Mouse (Mus musculus) liver, embryonic 14.5 days (tissue): Measurements from ENCODE around the gene Mical3. TPM values are rescaled to one million over a fixed set of nuclear protein-coding genes. Genes with fewer than 3 reads are reported as not detected.

Experiments used
- ATAC-seq: fragments of 200-750 bp; cut with Nextera tagmentation; 2 replicates; pipeline ENCODE4 v1.8.0; 2017; ENCODE audit warnings: moderate number of reproducible peaks, mild to moderate bottlenecking, moderate library complexity; ENCODE audit not compliant: insufficient read depth
- DNase-seq, 3 experiments: peaks; one replicate each; pipeline ENCODE4 v3.0.0-alpha.2; 2012 to 2013; ENCODE audit warnings: low read depth in 3 of 3, low spot score in 3 of 3
- H3K27ac ChIP-seq: fragments of 300-500 bp; sonication (generic); 2 replicates; pipeline ENCODE4 v1.5.1; 2014; ENCODE audit warnings: moderate library complexity, mild to moderate bottlenecking, control low read depth, inconsistent platforms
- H3K27me3 ChIP-seq: fragments of 300-500 bp; sonication (generic); 2 replicates; pipeline ENCODE4 v1.6.1; 2014; ENCODE audit warnings: mild to moderate bottlenecking, low read length, moderate library complexity; ENCODE audit not compliant: control insufficient read depth, insufficient read depth
- H3K36me3 ChIP-seq: fragments of 300-500 bp; sonication (generic); replicated peaks from 2 replicates; pipeline ENCODE4 v1.6.1; 2014; ENCODE audit warnings: low read depth; ENCODE audit not compliant: control insufficient read depth, insufficient read depth
- H3K4me1 ChIP-seq, 2 experiments: fragments of 200-500 bp in 1 of 2; fragments of 300-500 bp in 1 of 2; sonication (generic) in 1 of 2; replicated peaks; 2 replicates each; pipeline ENCODE4 v1.6.1; 2012 to 2014; ENCODE audit warnings: antibody characterized with exemption in 1 of 2, inconsistent platforms in 1 of 2, low read length in 1 of 2; ENCODE audit not compliant: control insufficient read depth in 2 of 2, insufficient read depth in 2 of 2
- H3K4me2 ChIP-seq: fragments of 300-500 bp; sonication (generic); 2 replicates; pipeline ENCODE4 v1.6.1; 2014; ENCODE audit warnings: low read depth, mild to moderate bottlenecking, control low read depth, moderate library complexity
- H3K4me3 ChIP-seq, 2 experiments: fragments of 200-500 bp in 1 of 2; fragments of 300-500 bp in 1 of 2; sonication (generic) in 1 of 2; 2 replicates each; pipeline ENCODE4 v1.5.1; 2012 to 2014; ENCODE audit warnings: low read depth in 2 of 2, low read length in 2 of 2, mild to moderate bottlenecking in 2 of 2, control low read depth in 1 of 2, inconsistent platforms in 1 of 2, moderate library complexity in 1 of 2; ENCODE audit not compliant: insufficient read depth in 1 of 2
- H3K9ac ChIP-seq: fragments of 300-500 bp; sonication (generic); replicated peaks from 2 replicates; pipeline ENCODE4 v1.6.1; 2014; ENCODE audit warnings: mild to moderate bottlenecking, control low read depth, moderate library complexity
- H3K9me3 ChIP-seq: fragments of 300-500 bp; sonication (generic); 2 replicates; pipeline ENCODE4 v1.6.1; 2016; ENCODE audit warnings: low read length, mixed read lengths; ENCODE audit not compliant: control insufficient read depth
- CTCF ChIP-seq: IDR thresholded peaks from 2 replicates; pipeline ENCODE4 v1.5.1; 2016; ENCODE audit warnings: antibody characterized with exemption, low read depth, control low read depth
- EP300 ChIP-seq: IDR thresholded peaks from 2 replicates; pipeline ENCODE4 v1.6.1; 2016; ENCODE audit warnings: antibody characterized with exemption, low read depth
- WGBS: fragments of 180-500 bp; shearing (Covaris S2); extraction: QIAGEN DNeasy Blood & Tissue Kit; methylation state at CpG from one replicate; pipeline ENCODE4 v1.1.7; 2014; ENCODE audit not compliant: insufficient replicate concordance; 5-methylcytosine and 5-hydroxymethylcytosine counted together
- polyA plus RNA-seq, 2 experiments: library from polyadenylated mRNA; depleted of rRNA in 1 of 2; stranded (reverse) in 1 of 2; unstranded in 1 of 2; fragments of >200 nt; fragmentation: Nextera tagmentation in 1 of 2; extraction: Ambion mirVana in 1 of 2; gene quantifications; 2 replicates each; pipeline versions ENCODE4 v1.2.1 to v1.2.3; 2012 to 2014

The Mical3 gene
- polyA plus RNA-seq, 2 experiments, result 8.1 to 9.4 TPM

GRCm38 (mm10) chr6:121067426-121068086 lies 63.2 kb downstream of the Mical3 start:
- H3K4me1 ChIP-seq, result peaks cover 0 to 31% of the 10 kb centered on the region in 2 experiments
- 71% methylated on average over 11 of the region's 11 CpGs for WGBS
- no peak overlapping the region for H3K4me2 ChIP-seq
- DNase-seq (no peak), ATAC-seq (no peak)
- no peak overlapping the region for H3K4me3 ChIP-seq
- no peaks in the 10 kb centered on the region for H3K36me3 ChIP-seq
- TF ChIP-seq CTCF, result no peak
- TF ChIP-seq EP300, result no peak
- no peaks in the 10 kb centered on the region for H3K27me3 ChIP-seq
- H3K9ac ChIP-seq, result no peak overlapping the region
- H3K27ac ChIP-seq, result no peak overlapping the region
- no peaks in the 10 kb centered on the region for H3K9me3 ChIP-seq

- Histone ChIP-seq H3K36me3 (no peaks in the 10 kb centered on the region), H3K9ac (no peak overlapping the region), H3K4me2 (no peak overlapping the region), H3K4me1 (peaks cover 0 to 29% of the 10 kb centered on the region in 2 experiments), H3K9me3 (no peaks in the 10 kb centered on the region), H3K4me3 (no peak overlapping the region), H3K27me3 (no peaks in the 10 kb centered on the region), H3K27ac (no peak overlapping the region)
- WGBS, result 57% methylated on average over 6 of the region's 6 CpGs
- no peak for ATAC-seq
- TF ChIP-seq EP300 (no peak), CTCF (no peak)
- no peak for DNase-seq
Observed at GRCm38 (mm10) chr6:121066761-121067160, 64.0 kb downstream of the Mical3 start.

- ATAC-seq, result no peak
Observed at GRCm38 (mm10) chr6:121064356-121065015, 66.3 kb downstream of the Mical3 start.

GRCm38 (mm10) chr6:121063771-121064170 lies 67.0 kb downstream of the Mical3 start:
- Histone ChIP-seq H3K4me1 (peaks cover 0 to 22% of the 10 kb centered on the region in 2 experiments), H3K27ac (no peak overlapping the region), H3K4me3 (no peak overlapping the region), H3K9me3 (no peaks in the 10 kb centered on the region), H3K27me3 (no peaks in the 10 kb centered on the region), H3K9ac (no peak overlapping the region), H3K36me3 (no peaks in the 10 kb centered on the region), H3K4me2 (no peak overlapping the region)
- DNase-seq (no peak), ATAC-seq (0 out of 2 replicates have a peak, but pooled peaks have one; percentile 24)
- no peak for TF ChIP-seq EP300
- TF ChIP-seq CTCF, result no peak
- 78% methylated on average over 8 of the region's 8 CpGs for WGBS

More at GRCm38 (mm10) chr6:121064356-121065015, 66.3 kb downstream of the Mical3 start:
- no peaks in the 10 kb centered on the region for H3K27me3 ChIP-seq
- TF ChIP-seq CTCF, result no peak
- no peak for TF ChIP-seq EP300
- H3K4me1 ChIP-seq, result peaks cover 0 to 27% of the 10 kb centered on the region in 2 experiments
- no peak overlapping the region for H3K9ac ChIP-seq
- H3K9me3 ChIP-seq, result no peaks in the 10 kb centered on the region
- H3K4me2 ChIP-seq, result no peak overlapping the region
- H3K36me3 ChIP-seq, result no peaks in the 10 kb centered on the region
- no peak overlapping the region for H3K27ac ChIP-seq
- WGBS, result 74% methylated on average over 17 of the region's 17 CpGs
- H3K4me3 ChIP-seq, result no peak overlapping the region
- no peak for DNase-seq

- H3K4me1 ChIP-seq, result peaks cover 2 to 22% of the 10 kb centered on the region in 2 experiments
- H3K4me3 ChIP-seq, result no peak overlapping the region
- H3K9me3 ChIP-seq, result no peaks in the 10 kb centered on the region
- H3K4me2 ChIP-seq, result no peak overlapping the region
- no peak for ATAC-seq
- no peak for TF ChIP-seq EP300
- TF ChIP-seq CTCF, result no peak
- 74% methylated on average over 17 of the region's 17 CpGs for WGBS
- no peaks in the 10 kb centered on the region for H3K27me3 ChIP-seq
- H3K27ac ChIP-seq, result no peak overlapping the region
- DNase-seq, result no peak
- no peaks in the 10 kb centered on the region for H3K36me3 ChIP-seq
- no peak overlapping the region for H3K9ac ChIP-seq
Observed at GRCm38 (mm10) chr6:121062891-121063408, 67.8 kb downstream of the Mical3 start.
